Mouse (Mus musculus): ENCODE results near the gene Sh3bp5l.

GRCm38 (mm10) chr11:58289992-58290682, 40.4 kb upstream of the Sh3bp5l start:
- TF ChIP-seq POLR2A (IDR thresholded peaks at IDR 0.05; ENCODE audit: insufficient read length, low read depth) (no peak), POLR2AphosphoS2 (IDR thresholded peaks at IDR 0.05; ENCODE audit: insufficient read length, low read depth) (no peak), E2F4 (IDR thresholded peaks at IDR 0.05; ENCODE audit: insufficient read depth) (no peak), TCF12 (IDR thresholded peaks at IDR 0.05; ENCODE audit: insufficient read depth, poor library complexity, severe bottlenecking) (no peak), MAX (IDR thresholded peaks at IDR 0.05; ENCODE audit: low read depth) (no peak), MYOG (IDR thresholded peaks at IDR 0.05; ENCODE audit: control insufficient read depth in 1 of 3, insufficient read depth in 1 of 3, insufficient read length in 2 of 3, low read depth in 2 of 3) (no peak), TCF3 (IDR thresholded peaks at IDR 0.05; ENCODE audit: insufficient read length, low read depth) (no peak), USF1 (IDR thresholded peaks at IDR 0.05; ENCODE audit: low read depth) (no peak), CEBPB (IDR thresholded peaks at IDR 0.05; ENCODE audit: insufficient read depth, poor library complexity, severe bottlenecking) (no peak)
